Mouse (Mus musculus) left cerebral cortex, adult 2 months (tissue): ENCODE data around the gene Slc22a6. TPM values are rescaled to one million over a fixed set of nuclear protein-coding genes. Genes with fewer than 3 reads are reported as not detected.
A peak's percentile ranks its signal among the peaks of the same experiment; 100 is the strongest.

Experiments used
- DNase-seq, 2 experiments: peaks; one replicate each; pipeline ENCODE4 v3.0.0; 2021 to 2022; ENCODE audit warnings: low spot score in 2 of 2, mixed read lengths in 1 of 2; ENCODE audit errors: extremely low spot score in 1 of 2
- H3K27ac ChIP-seq: fragments of 200-600 bp; 2 replicates; pipeline ENCODE4 v1.8.1; 2022
- H3K4me3 ChIP-seq: fragments of 200-600 bp; 2 replicates; pipeline ENCODE4 v1.8.1; 2022
- CTCF ChIP-seq: fragments of 200-600 bp; IDR thresholded peaks from 2 replicates; pipeline ENCODE4 v1.8.1; 2022; ENCODE audit warnings: antibody characterized with exemption, mild to moderate bottlenecking, moderate library complexity
- intact Hi-C: fragments of 180-260 bp; cut with DNase I; formaldehyde crosslinking; loops from one replicate; pipeline ENCODE4 v1.15.1; 2025
- total RNA-seq, 2 experiments: library from RNA; stranded (reverse); gene quantifications; 2 replicates each; pipeline ENCODE4 v1.2.3; 2021

Slc22a6 gene
- total RNA-seq, 2 experiments from 2014 or later: 5.2 to 7.3 TPM

GRCm38 (mm10) chr19:8613111-8613510 is 4.7 kb upstream of the Slc22a6 start:
- no peak for DNase-seq
- no peak for TF ChIP-seq CTCF
- intact Hi-C loops: no loop called here
- Histone ChIP-seq H3K4me3 (no peak overlapping the region), H3K27ac (no peak overlapping the region)

- Histone ChIP-seq H3K27ac (no peak overlapping the region), H3K4me3 (no peak overlapping the region)
- DNase-seq: no peak
- intact Hi-C loops: no loop called here
- TF ChIP-seq CTCF: no peak
Observed at GRCm38 (mm10) chr19:8614343-8614742, 3.5 kb upstream of the Slc22a6 start.

- intact Hi-C loops: no loop called here
- Histone ChIP-seq H3K27ac (no peak overlapping the region), H3K4me3 (no peak overlapping the region)
- no peak for DNase-seq
- no peak for TF ChIP-seq CTCF
Observed at GRCm38 (mm10) chr19:8616314-8616713, 1.5 kb upstream of the Slc22a6 start.

GRCm38 (mm10) chr19:8621098-8621497 is 3.3 kb downstream of the Slc22a6 start:
- no peak overlapping the region for H3K4me3 ChIP-seq
- DNase-seq: no peak
- no peak overlapping the region for H3K27ac ChIP-seq
- TF ChIP-seq CTCF: no peak
- intact Hi-C loops: no loop called here

GRCm38 (mm10) chr19:8630249-8630648 is 12.4 kb downstream of the Slc22a6 start:
- Histone ChIP-seq H3K27ac (no peak overlapping the region), H3K4me3 (no peak overlapping the region)
- no peak for DNase-seq
- no peak for TF ChIP-seq CTCF
- intact Hi-C loops: no loop called here

- TF ChIP-seq CTCF: no peak
- H3K4me3 ChIP-seq: no peak overlapping the region
- no peak overlapping the region for H3K27ac ChIP-seq
- intact Hi-C loops: no loop called here
- no peak for DNase-seq
Observed at GRCm38 (mm10) chr19:8630826-8631225, 13.0 kb downstream of the Slc22a6 start.

GRCm38 (mm10) chr19:8632029-8632428 is 14.2 kb downstream of the Slc22a6 start:
- DNase-seq: no peak
- Histone ChIP-seq H3K4me3 (no peak overlapping the region), H3K27ac (no peak overlapping the region)
- intact Hi-C loops: no loop called here
- no peak for TF ChIP-seq CTCF

- intact Hi-C loops: no loop called here
- no peak overlapping the region; the same call in 1 of the 2 replicates for H3K27ac ChIP-seq
- no peak overlapping the region for H3K4me3 ChIP-seq
- TF ChIP-seq CTCF: no peak
- no peak for DNase-seq
Observed at GRCm38 (mm10) chr19:8642086-8642485, 24.2 kb downstream of the Slc22a6 start.

- no peak for TF ChIP-seq CTCF
- intact Hi-C loops: no loop called here
- H3K27ac ChIP-seq: no peak overlapping the region
- H3K4me3 ChIP-seq: no peak overlapping the region
- no peak for DNase-seq
Observed at GRCm38 (mm10) chr19:8646393-8646792, 28.6 kb downstream of the Slc22a6 start.

- H3K4me3 ChIP-seq: no peak overlapping the region
- no peak for DNase-seq
- TF ChIP-seq CTCF: no peak
- peak overlapping the region; percentile 53 for H3K27ac ChIP-seq
- intact Hi-C loops: no loop called here
Observed at GRCm38 (mm10) chr19:8655833-8656232, 38.0 kb downstream of the Slc22a6 start.

- peak overlapping the region; percentile 53 for H3K27ac ChIP-seq
- no peak for DNase-seq
- H3K4me3 ChIP-seq: no peak overlapping the region
- TF ChIP-seq CTCF: no peak
- intact Hi-C loops: no loop called here
Observed at GRCm38 (mm10) chr19:8656341-8656740, 38.5 kb downstream of the Slc22a6 start.

GRCm38 (mm10) chr19:8661821-8662307 is 44.0 kb downstream of the Slc22a6 start:
- TF ChIP-seq CTCF: no peak
- intact Hi-C loops: loop anchor here (1.0 kb wide), 2 partner anchors 84 to 96 kb away; no protein-coding TSS in a partner anchor
- peak overlapping the region; percentile 88 for H3K27ac ChIP-seq
- DNase-seq: peak; percentile 85 to 89
- H3K4me3 ChIP-seq: peak overlapping the region; percentile 47

- Histone ChIP-seq H3K4me3 (peak overlapping the region; percentile 47), H3K27ac (peak overlapping the region; percentile 88)
- TF ChIP-seq CTCF: peak; percentile 80
- peak; percentile 84 to 87 for DNase-seq
- intact Hi-C loops: loop anchor here (1.0 kb wide), 2 partner anchors 84 to 96 kb away; no protein-coding TSS in a partner anchor
Observed at GRCm38 (mm10) chr19:8662337-8662736, 44.5 kb downstream of the Slc22a6 start.
